Mouse (Mus musculus): ENCODE results near the gene Eef1akmt2. TPM values are rescaled to one million over a fixed set of nuclear protein-coding genes. Genes with fewer than 3 reads are reported as not detected.

Gene Eef1akmt2
- total and polyA plus RNA-seq, 3 experiments, result 31.4 to 87.2 (median 35.9) TPM

DNA sequence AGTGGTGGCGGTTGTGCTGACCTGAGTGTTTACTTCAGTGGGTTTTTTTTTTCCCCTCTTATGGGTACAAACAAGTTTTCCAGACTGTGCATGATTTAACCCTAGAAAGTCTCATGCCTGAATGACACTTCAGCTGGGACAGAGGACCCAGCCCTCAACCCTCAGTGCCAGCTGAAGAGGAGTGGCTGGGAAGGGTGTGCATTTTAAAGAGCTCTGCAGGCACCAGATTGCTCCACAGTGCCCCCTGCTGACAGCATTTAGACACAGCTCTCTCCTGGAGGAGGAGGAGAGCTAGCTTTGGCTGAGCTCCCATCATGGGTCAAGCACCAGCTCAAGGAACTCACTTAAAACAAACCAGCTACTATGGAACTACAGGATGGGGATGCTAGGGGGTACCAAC, 41.6 kb downstream of the Eef1akmt2 start (continued):
- TF ChIP-seq ZNF384 (IDR thresholded peaks at IDR 0.05; ENCODE audit: low read depth, low read length) (no peak; the same call in 1 of the 2 replicates), ZKSCAN1 (IDR thresholded peaks at IDR 0.05; ENCODE audit: borderline replicate concordance, low read depth, low read length) (no peak), JUN (IDR thresholded peaks at IDR 0.05; ENCODE audit: insufficient read depth, low read depth, low read length) (no peak)

DNA sequence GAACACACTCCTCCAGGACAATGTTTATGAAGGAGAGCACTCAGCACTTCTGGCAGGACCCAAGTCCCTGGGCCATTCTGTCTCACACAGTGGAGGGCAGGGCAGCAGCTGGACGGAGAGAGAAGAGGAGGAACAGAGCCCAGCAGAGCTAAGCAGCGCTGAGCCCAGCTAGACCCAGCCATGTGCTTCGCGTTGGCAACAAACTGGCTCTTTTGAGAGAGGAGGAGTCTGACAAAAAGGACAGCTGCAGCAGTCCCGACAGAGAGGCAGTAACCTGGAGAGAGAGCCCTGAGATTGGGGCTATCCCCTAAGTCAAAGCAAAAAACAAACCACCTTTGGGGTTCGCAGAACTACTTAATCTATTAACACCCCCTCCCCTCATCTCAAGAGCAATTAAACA, 42.1 kb downstream of the Eef1akmt2 start:
- H3K9ac ChIP-seq (ENCODE audit: insufficient read depth, low read depth), result peak overlapping the region; percentile 74
- no peak for TF ChIP-seq BHLHE40 (IDR thresholded peaks at IDR 0.05; ENCODE audit: low read depth, low read length)
- peak; percentile 25; the same call in 1 of the 2 replicates for TF ChIP-seq MXI1 (IDR thresholded peaks at IDR 0.05; ENCODE audit: low read depth, low read length)
- no peak for TF ChIP-seq EP300 (IDR thresholded peaks at IDR 0.05; ENCODE audit: low read length)
- TF ChIP-seq UBTF (IDR thresholded peaks at IDR 0.05; ENCODE audit: low read depth, low read length), result peak; percentile 30; the same call in 1 of the 2 replicates
- 0 out of 2 replicates have a peak, but pooled peaks have one; percentile 15 for TF ChIP-seq NRF1 (IDR thresholded peaks at IDR 0.05; ENCODE audit: low read depth, low read length)
- peak; percentile 8; the same call in 1 of the 2 replicates for TF ChIP-seq TCF12 (IDR thresholded peaks at IDR 0.05; ENCODE audit: low read depth, low read length)
- 0 out of 2 replicates have a peak, but pooled peaks have one; percentile 38 for TF ChIP-seq MYC (IDR thresholded peaks at IDR 0.05; ENCODE audit: low read depth, low read length)
- TF ChIP-seq MAX (IDR thresholded peaks at IDR 0.05; ENCODE audit: low read length), result peak; percentile 57; the same call in 1 of the 2 replicates
- peak overlapping the region; percentile 96 for H3K4me2 ChIP-seq (ENCODE audit: insufficient read depth, low read depth, poor library complexity, severe bottlenecking)
- no peaks in the 10 kb centered on the region for H3K27me3 ChIP-seq (replicated peaks)
- in situ Hi-C loops (cut with MboI; ENCODE audit: low pct_ligation_motif_present, low pct_unique_long_range_greater_than_20kb, low sequenced_read_pairs) (no loop called here), dilution Hi-C loops (cut with MboI; ENCODE audit: extremely low pct_ligation_motif_present, extremely low pct_unique_long_range_greater_than_20kb, low sequenced_read_pairs) (no loop called here)
- peak overlapping the region; percentile 87 for H3K27ac ChIP-seq (ENCODE audit: insufficient read depth, low read depth)
- peaks cover 16 to 71% of the 10 kb centered on the region in 2 experiments for H3K4me1 ChIP-seq (ENCODE audit: control insufficient read depth in 1 of 2, insufficient read depth in 2 of 2)
- peaks cover 70% of the 10 kb centered on the region for H3K79me2 ChIP-seq (replicated peaks; ENCODE audit: control insufficient read depth, extremely low read depth, insufficient read depth, poor library complexity, severe bottlenecking)
- no peak for DNase-seq (ENCODE audit: extremely low read depth)
- peaks cover 6 to 19% of the 10 kb centered on the region in 2 experiments for H3K36me3 ChIP-seq (replicated peaks in 1 of 2; ENCODE audit: control insufficient read depth in 1 of 2, insufficient read depth in 1 of 2, low read length in 1 of 2)
- H3K4me3 ChIP-seq (replicated peaks in 1 of 3; ENCODE audit: low read depth in 2 of 3, low read length in 2 of 3, poor library complexity in 1 of 3), result no peak overlapping the region
- no peaks in the 10 kb centered on the region for H3K9me3 ChIP-seq (replicated peaks; ENCODE audit: low read length)

GRCm38 (mm10) chr7:132809721-132810120, 42.8 kb downstream of the Eef1akmt2 start:
- H3K4me2 ChIP-seq (ENCODE audit: insufficient read depth, low read depth, poor library complexity, severe bottlenecking), result peak overlapping the region; percentile 96
- dilution Hi-C loops (cut with MboI; ENCODE audit: extremely low pct_ligation_motif_present, extremely low pct_unique_long_range_greater_than_20kb, low sequenced_read_pairs), result no loop called here
- H3K27ac ChIP-seq (ENCODE audit: insufficient read depth, low read depth), result peak overlapping the region; percentile 38; the same call in 1 of the 2 replicates
- peaks cover 6 to 23% of the 10 kb centered on the region in 2 experiments for H3K36me3 ChIP-seq (replicated peaks in 1 of 2; ENCODE audit: control insufficient read depth in 1 of 2, insufficient read depth in 1 of 2, low read length in 1 of 2)
- no peak for DNase-seq (ENCODE audit: extremely low read depth)
- no peaks in the 10 kb centered on the region for H3K27me3 ChIP-seq (replicated peaks)
- TF ChIP-seq CHD1 (IDR thresholded peaks at IDR 0.05; ENCODE audit: low read depth, low read length), result no peak
- no peak for TF ChIP-seq JUN (IDR thresholded peaks at IDR 0.05; ENCODE audit: insufficient read depth, low read depth, low read length)
- no peak for TF ChIP-seq MEF2A (IDR thresholded peaks at IDR 0.05; ENCODE audit: borderline replicate concordance, low read depth, low read length)
- 0 out of 2 replicates have a peak, but pooled peaks have one; percentile 27 for TF ChIP-seq MAX (IDR thresholded peaks at IDR 0.05; ENCODE audit: low read length)
- TF ChIP-seq MAFK (IDR thresholded peaks at IDR 0.05; ENCODE audit: insufficient replicate concordance, low read length), result no peak
- no peak for TF ChIP-seq POLR2AphosphoS2 (IDR thresholded peaks at IDR 0.05; ENCODE audit: low read depth, low read length)
- no peak for TF ChIP-seq USF1 (IDR thresholded peaks at IDR 0.05; ENCODE audit: low read depth, low read length)
- TF ChIP-seq EP300 (IDR thresholded peaks at IDR 0.05; ENCODE audit: low read length), result no peak
- no peak for TF ChIP-seq TBP (conservative IDR thresholded peaks at IDR 0.05; ENCODE audit: low read depth, low read length)
- TF ChIP-seq E2F4 (IDR thresholded peaks at IDR 0.05; ENCODE audit: insufficient replicate concordance, low read depth, low read length), result no peak
- 0 out of 2 replicates have a peak, but pooled peaks have one; percentile 39 for TF ChIP-seq SIN3A (IDR thresholded peaks at IDR 0.05; ENCODE audit: low read length)
- no peak for TF ChIP-seq PAX5 (IDR thresholded peaks at IDR 0.05; ENCODE audit: low read length)
- TF ChIP-seq UBTF (IDR thresholded peaks at IDR 0.05; ENCODE audit: low read depth, low read length), result no peak
- no peak for TF ChIP-seq TCF12 (IDR thresholded peaks at IDR 0.05; ENCODE audit: low read depth, low read length)
- no peak for TF ChIP-seq SMC3 (IDR thresholded peaks at IDR 0.05; ENCODE audit: low read depth, low read length)
- no peak for TF ChIP-seq MAZ (IDR thresholded peaks at IDR 0.05; ENCODE audit: low read depth, low read length)
- H3K4me3 ChIP-seq (replicated peaks in 1 of 3; ENCODE audit: low read depth in 2 of 3, low read length in 2 of 3, poor library complexity in 1 of 3), result peak overlapping the region in 1 of 3 experiments; percentile 33
- H3K9me3 ChIP-seq (replicated peaks; ENCODE audit: low read length), result no peaks in the 10 kb centered on the region
- H3K9ac ChIP-seq (ENCODE audit: insufficient read depth, low read depth), result peak overlapping the region; percentile 74
- peaks cover 18 to 71% of the 10 kb centered on the region in 2 experiments for H3K4me1 ChIP-seq (ENCODE audit: control insufficient read depth in 1 of 2, insufficient read depth in 2 of 2)
- in situ Hi-C loops (cut with MboI; ENCODE audit: low pct_ligation_motif_present, low pct_unique_long_range_greater_than_20kb, low sequenced_read_pairs), result loop anchor here (5.0 kb wide), 2 partner anchors 42 to 137 kb away; no protein-coding TSS in a partner anchor
- peaks cover 75% of the 10 kb centered on the region for H3K79me2 ChIP-seq (replicated peaks; ENCODE audit: control insufficient read depth, extremely low read depth, insufficient read depth, poor library complexity, severe bottlenecking)
